Mouse (Mus musculus) T-helper 17 cell (primary cell): Measurements from ENCODE around the gene Cped1.

Experiments used
- in situ Hi-C, 2 experiments: fragments of 300-600 bp; cut with MboI, MseI; formaldehyde crosslinking; loops; 1 replicate in 1 of 2; 2 replicates in 1 of 2; pipeline ENCODE4 v1.15.1; 2025; ENCODE audit warnings: high pct_unique_total_duplicates in 2 of 2

Cped1 gene

GRCm38 (mm10) chr6:22288737-22289460 is 303.2 kb downstream of the Cped1 start:
- in situ Hi-C loops = no loop called here

GRCm38 (mm10) chr6:22289461-22290021 is 303.8 kb downstream of the Cped1 start:
- in situ Hi-C loops = no loop called here

DNA sequence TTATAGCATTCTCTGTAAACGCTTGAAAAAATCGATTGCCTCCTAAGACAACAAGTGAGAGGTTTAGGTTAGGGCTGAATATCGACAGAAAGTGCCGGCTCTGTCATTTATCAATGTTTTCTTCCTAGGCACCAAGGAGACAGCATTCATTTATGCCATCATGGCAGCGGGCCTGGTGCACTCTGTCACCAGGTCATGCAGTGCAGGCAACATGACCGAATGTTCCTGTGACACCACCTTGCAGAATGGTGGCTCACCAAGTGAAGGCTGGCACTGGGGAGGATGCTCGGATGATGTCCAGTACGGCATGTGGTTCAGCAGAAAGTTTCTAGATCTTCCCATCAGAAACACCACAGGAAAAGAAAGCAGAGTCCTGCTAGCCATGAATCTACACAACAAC is 305.1 kb downstream of the Cped1 start:
- in situ Hi-C loops = no loop called here

DNA sequence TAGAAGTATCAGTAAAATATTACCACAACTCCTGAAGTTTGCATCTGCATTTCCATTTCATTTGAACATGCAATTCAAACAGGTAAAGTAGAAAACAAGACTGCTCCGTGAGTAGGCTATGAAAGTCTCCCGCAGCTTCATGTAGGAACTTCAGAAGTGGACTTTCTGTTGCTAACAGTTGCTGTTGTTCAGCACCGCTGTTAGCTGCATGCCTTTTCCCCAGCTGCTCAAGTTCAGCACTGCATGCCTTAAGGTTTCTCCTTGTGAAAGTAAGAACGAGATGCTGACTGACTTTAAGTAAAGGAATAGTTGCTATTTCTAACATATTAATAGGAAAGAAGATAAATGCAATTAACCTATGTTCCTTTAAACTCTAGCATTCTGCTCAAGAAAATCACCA is 306.3 kb downstream of the Cped1 start:
- in situ Hi-C loops = no loop called here

DNA sequence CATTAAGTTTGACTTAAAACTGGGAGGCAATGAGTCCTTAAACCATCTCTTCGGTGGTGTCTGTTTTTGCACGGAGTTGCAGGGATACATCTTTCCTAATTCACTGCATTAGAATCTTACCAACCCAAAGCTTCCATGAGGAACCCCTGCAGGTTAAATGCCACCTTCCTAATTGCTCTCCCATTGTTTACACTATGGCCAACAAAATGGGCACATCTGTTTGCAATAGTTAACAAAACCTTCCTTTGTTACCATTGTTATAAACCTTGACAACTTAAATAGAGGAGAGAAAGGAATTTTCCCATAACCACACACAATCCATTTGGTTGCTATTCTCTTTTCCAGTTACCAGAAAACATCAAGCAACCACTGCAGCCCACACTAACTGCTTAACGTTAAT is 308.2 kb downstream of the Cped1 start:
- in situ Hi-C loops = no loop called here

GRCm38 (mm10) chr6:22297028-22297427 is 311.3 kb downstream of the Cped1 start:
- in situ Hi-C loops = no loop called here

GRCm38 (mm10) chr6:22298059-22298458 is 312.3 kb downstream of the Cped1 start:
- in situ Hi-C loops = no loop called here
